Mouse (Mus musculus): ENCODE measurements around the gene Nus1.

DNA sequence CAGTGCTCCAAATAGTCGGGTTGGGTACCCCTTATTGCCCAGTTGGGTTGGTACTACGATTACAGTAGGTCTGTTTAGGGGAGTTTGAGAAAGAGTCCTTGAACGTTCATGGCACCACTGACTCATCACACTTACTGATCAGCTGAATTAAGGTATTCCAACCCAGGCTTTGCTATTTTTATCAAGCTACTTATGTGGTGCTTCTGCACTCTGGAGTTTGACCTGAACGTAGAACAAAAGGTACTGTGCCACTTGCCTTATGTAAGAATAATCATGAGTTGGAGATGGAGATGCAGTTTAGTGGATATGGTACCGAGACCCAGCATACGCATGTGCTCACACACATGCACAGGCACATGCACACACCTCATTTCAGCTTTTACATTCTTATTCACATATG, 4.4 kb downstream of the Nus1 start:
- TF ChIP-seq CTCF (IDR thresholded peaks at IDR 0.05; ENCODE audit: low read depth), result no peak
- no peak for TF ChIP-seq EP300 (IDR thresholded peaks at IDR 0.05; ENCODE audit: low read depth)
